Mouse (Mus musculus) kidney, adult 2 months (tissue): ENCODE measurements at regions not wholly inside any gene's neighbourhood (a gene's known extent, or its start where the extent isn't known, plus 50 kb on each side); places are given as distances from the start of the nearest gene placed in this dataset.

Experiments
- CTCF ChIP-seq: fragments of 200-500 bp; conservative IDR thresholded peaks from 2 replicates; pipeline ENCODE4 v1.5.1; 2011; ENCODE audit warnings: low read depth, mild to moderate bottlenecking, control low read depth, low read length, moderate library complexity, mixed read lengths; ENCODE audit not compliant: insufficient read depth, insufficient read length
- POLR2A ChIP-seq: fragments of 200-500 bp; IDR thresholded peaks from one replicate; pipeline ENCODE4 v1.6.1; 2011; ENCODE audit warnings: low read depth, low read length, control low read depth

DNA sequence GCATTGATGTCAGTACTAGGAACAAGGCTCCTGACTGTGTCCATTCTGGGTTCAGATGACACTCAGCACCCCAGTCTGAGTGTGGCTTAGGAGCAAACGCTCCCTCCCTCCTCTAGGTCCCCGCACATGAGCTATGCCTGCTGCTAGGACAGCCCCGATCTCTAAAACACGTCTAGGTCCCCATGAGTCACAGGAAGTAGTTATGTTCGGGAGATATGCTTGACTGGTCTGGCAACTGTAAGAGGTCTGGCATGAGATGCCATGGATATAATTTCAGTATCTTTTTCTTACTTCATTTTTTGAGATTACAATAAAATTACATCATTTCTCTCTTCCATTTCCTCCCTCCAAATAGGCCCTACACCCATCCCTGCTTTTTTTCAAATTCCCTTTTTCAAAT, 792.1 kb downstream of the Kcnj2 start:
- TF ChIP-seq CTCF (no peak), POLR2A (no peak)
